Mouse (Mus musculus) hindbrain, embryonic 15.5 days (tissue): ENCODE measurements around the gene Vps33b. TPM values are rescaled to one million over a fixed set of nuclear protein-coding genes. Genes with fewer than 3 reads are reported as not detected.

Experiments used
- ATAC-seq: fragments of 200-750 bp; cut with Nextera tagmentation; 2 replicates; pipeline ENCODE4 v1.8.0; 2017; ENCODE audit warnings: low read depth, moderate number of reproducible peaks, moderate TSS enrichment; ENCODE audit not compliant: low FRiP score
- H3K27ac ChIP-seq: fragments of 300-500 bp; sonication (generic); replicated peaks from 2 replicates; pipeline ENCODE4 v1.5.1; 2015; ENCODE audit warnings: mild to moderate bottlenecking, inconsistent platforms
- H3K27me3 ChIP-seq: fragments of 300-500 bp; sonication (generic); 2 replicates; pipeline ENCODE4 v1.6.1; 2015; ENCODE audit warnings: control low read depth, inconsistent platforms
- H3K36me3 ChIP-seq: fragments of 300-500 bp; sonication (generic); 2 replicates; pipeline ENCODE4 v1.6.1; 2015; ENCODE audit warnings: control low read depth, inconsistent platforms
- H3K4me1 ChIP-seq: fragments of 300-500 bp; sonication (generic); replicated peaks from 2 replicates; pipeline ENCODE4 v1.6.1; 2015; ENCODE audit warnings: control low read depth, inconsistent platforms
- H3K4me2 ChIP-seq: fragments of 300-500 bp; sonication (generic); 2 replicates; pipeline ENCODE4 v1.6.1; 2015; ENCODE audit warnings: moderate library complexity, mild to moderate bottlenecking, inconsistent platforms
- H3K4me3 ChIP-seq: fragments of 300-500 bp; sonication (generic); 2 replicates; pipeline ENCODE4 v1.5.1; 2015; ENCODE audit warnings: mild to moderate bottlenecking, inconsistent platforms
- H3K9ac ChIP-seq: fragments of 300-500 bp; sonication (generic); 2 replicates; pipeline ENCODE4 v1.6.1; 2015; ENCODE audit warnings: inconsistent platforms
- H3K9me3 ChIP-seq: fragments of 300-500 bp; sonication (generic); 2 replicates; pipeline ENCODE4 v1.6.1; 2016; ENCODE audit warnings: control low read depth, inconsistent platforms
- WGBS: fragments of 180-500 bp; shearing (Covaris S2); methylation state at CpG from one replicate; pipeline ENCODE4 v1.1.7; 2015; 5-methylcytosine and 5-hydroxymethylcytosine counted together
- polyA plus RNA-seq: library from polyadenylated mRNA; unstranded; fragments of >200 nt; fragmentation: Nextera tagmentation; extraction: Ambion mirVana; gene quantifications from 2 replicates; pipeline ENCODE4 v1.2.1, GENCODE M21; 2015

The Vps33b gene
- polyA plus RNA-seq, 1 experiment from 2014 or later, result 32.1 TPM

- H3K27ac ChIP-seq, result peak overlapping the region; percentile 28; the same call in 1 of the 2 replicates
- no peak overlapping the region for H3K4me3 ChIP-seq
- H3K9me3 ChIP-seq, result no peaks in the 10 kb centered on the region
- no peak overlapping the region for H3K9ac ChIP-seq
- no peak for ATAC-seq
- WGBS, result 95% methylated on average over 16 of the region's 16 CpGs
- H3K4me2 ChIP-seq, result no peak overlapping the region
- peaks cover 27% of the 10 kb centered on the region for H3K4me1 ChIP-seq
- H3K36me3 ChIP-seq, result peaks cover 50% of the 10 kb centered on the region
- no peaks in the 10 kb centered on the region for H3K27me3 ChIP-seq
Observed at GRCm38 (mm10) chr7:80325292-80325868, 55.9 kb downstream of the Vps33b start.

GRCm38 (mm10) chr7:80326076-80326475 is 56.6 kb downstream of the Vps33b start:
- no peak for ATAC-seq
- 96% methylated on average over 19 of the region's 19 CpGs for WGBS
- no peak overlapping the region for H3K27ac ChIP-seq
- H3K4me1 ChIP-seq, result peaks cover 27% of the 10 kb centered on the region
- no peaks in the 10 kb centered on the region for H3K9me3 ChIP-seq
- H3K36me3 ChIP-seq, result peaks cover 55% of the 10 kb centered on the region
- H3K4me2 ChIP-seq, result no peak overlapping the region
- no peak overlapping the region for H3K4me3 ChIP-seq
- no peaks in the 10 kb centered on the region for H3K27me3 ChIP-seq
- H3K9ac ChIP-seq, result no peak overlapping the region

DNA sequence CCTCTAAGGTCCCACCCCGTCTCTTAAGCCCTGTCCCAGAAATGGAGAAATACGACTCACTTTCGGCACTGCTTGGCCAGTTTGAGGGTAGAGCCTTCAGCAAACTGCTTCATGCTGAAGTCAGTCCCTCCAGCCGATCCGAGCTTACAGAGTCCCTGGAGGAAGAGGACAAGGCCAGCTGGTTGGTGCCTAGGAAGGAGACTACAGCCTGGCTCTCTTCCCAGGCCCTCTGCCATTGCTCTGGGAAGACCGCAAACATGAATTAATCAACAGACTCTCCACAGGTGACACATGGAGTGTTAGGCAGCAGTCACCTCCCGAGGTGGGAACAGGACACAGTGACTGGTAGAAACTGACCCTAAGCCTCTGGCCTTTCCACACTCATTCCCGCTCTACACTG is 60.8 kb downstream of the Vps33b start:
- Histone ChIP-seq H3K27me3 (no peaks in the 10 kb centered on the region), H3K36me3 (peaks cover 92% of the 10 kb centered on the region), H3K27ac (no peak overlapping the region), H3K4me2 (no peak overlapping the region), H3K9ac (no peak overlapping the region), H3K4me3 (no peak overlapping the region), H3K9me3 (no peaks in the 10 kb centered on the region), H3K4me1 (peaks cover 3% of the 10 kb centered on the region; the same call in 1 of the 2 replicates)
- WGBS, result 86% methylated on average over 8 of the region's 8 CpGs
- ATAC-seq, result no peak

GRCm38 (mm10) chr7:80331433-80331832 is 62.0 kb downstream of the Vps33b start:
- H3K9ac ChIP-seq, result no peak overlapping the region
- H3K36me3 ChIP-seq, result peaks cover 90% of the 10 kb centered on the region
- no peak overlapping the region for H3K27ac ChIP-seq
- no peak for ATAC-seq
- H3K4me2 ChIP-seq, result no peak overlapping the region
- 93% methylated on average over 19 of the region's 19 CpGs for WGBS
- no peaks in the 10 kb centered on the region for H3K4me1 ChIP-seq
- H3K27me3 ChIP-seq, result no peaks in the 10 kb centered on the region
- no peaks in the 10 kb centered on the region for H3K9me3 ChIP-seq
- H3K4me3 ChIP-seq, result no peak overlapping the region

GRCm38 (mm10) chr7:80334848-80335247 is 65.4 kb downstream of the Vps33b start:
- Histone ChIP-seq H3K4me3 (no peak overlapping the region), H3K36me3 (peaks cover 69% of the 10 kb centered on the region), H3K27ac (no peak overlapping the region), H3K9me3 (no peaks in the 10 kb centered on the region), H3K27me3 (no peaks in the 10 kb centered on the region), H3K4me1 (peaks cover 20% of the 10 kb centered on the region), H3K9ac (no peak overlapping the region), H3K4me2 (no peak overlapping the region)
- no peak for ATAC-seq
- 92% methylated on average over 4 of the region's 4 CpGs for WGBS

DNA sequence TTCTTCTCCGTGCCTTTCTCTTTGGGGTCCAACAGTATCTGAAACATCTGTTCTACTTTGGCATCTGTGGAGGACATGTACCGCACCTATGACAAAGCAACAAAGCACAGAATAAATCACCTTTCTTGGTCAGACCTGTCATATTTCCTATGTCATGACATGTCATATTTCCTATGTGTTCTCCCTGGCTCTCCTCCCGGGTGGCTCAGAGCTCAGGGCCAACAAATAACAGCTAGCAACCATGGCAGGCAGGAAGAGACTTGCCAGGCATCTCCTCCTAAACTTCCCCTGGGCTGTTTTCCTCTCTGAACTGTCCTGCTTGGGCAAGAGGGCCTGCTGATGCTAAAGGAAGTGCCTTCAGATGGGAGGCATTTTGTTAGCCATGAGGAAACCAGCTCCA is 67.5 kb downstream of the Vps33b start:
- H3K27me3 ChIP-seq, result no peaks in the 10 kb centered on the region
- H3K4me3 ChIP-seq, result no peak overlapping the region
- H3K4me2 ChIP-seq, result no peak overlapping the region
- ATAC-seq, result no peak
- WGBS, result 94% methylated on average over 3 of the region's 3 CpGs
- H3K36me3 ChIP-seq, result peaks cover 50% of the 10 kb centered on the region
- no peaks in the 10 kb centered on the region for H3K9me3 ChIP-seq
- H3K4me1 ChIP-seq, result peaks cover 35% of the 10 kb centered on the region
- no peak overlapping the region for H3K9ac ChIP-seq
- no peak overlapping the region for H3K27ac ChIP-seq

- H3K9ac ChIP-seq, result peak overlapping the region; percentile 81
- H3K27me3 ChIP-seq, result no peaks in the 10 kb centered on the region
- peak overlapping the region; percentile 59 for H3K4me3 ChIP-seq
- 6% methylated on average over 17 of the region's 17 CpGs for WGBS
- peak overlapping the region; percentile 90 for H3K4me2 ChIP-seq
- no peaks in the 10 kb centered on the region for H3K9me3 ChIP-seq
- ATAC-seq, result no peak
- peaks cover 50% of the 10 kb centered on the region for H3K4me1 ChIP-seq
- peak overlapping the region; percentile 80 for H3K27ac ChIP-seq
- H3K36me3 ChIP-seq, result peaks cover 27% of the 10 kb centered on the region
Observed at GRCm38 (mm10) chr7:80339371-80339770, 69.9 kb downstream of the Vps33b start.

DNA sequence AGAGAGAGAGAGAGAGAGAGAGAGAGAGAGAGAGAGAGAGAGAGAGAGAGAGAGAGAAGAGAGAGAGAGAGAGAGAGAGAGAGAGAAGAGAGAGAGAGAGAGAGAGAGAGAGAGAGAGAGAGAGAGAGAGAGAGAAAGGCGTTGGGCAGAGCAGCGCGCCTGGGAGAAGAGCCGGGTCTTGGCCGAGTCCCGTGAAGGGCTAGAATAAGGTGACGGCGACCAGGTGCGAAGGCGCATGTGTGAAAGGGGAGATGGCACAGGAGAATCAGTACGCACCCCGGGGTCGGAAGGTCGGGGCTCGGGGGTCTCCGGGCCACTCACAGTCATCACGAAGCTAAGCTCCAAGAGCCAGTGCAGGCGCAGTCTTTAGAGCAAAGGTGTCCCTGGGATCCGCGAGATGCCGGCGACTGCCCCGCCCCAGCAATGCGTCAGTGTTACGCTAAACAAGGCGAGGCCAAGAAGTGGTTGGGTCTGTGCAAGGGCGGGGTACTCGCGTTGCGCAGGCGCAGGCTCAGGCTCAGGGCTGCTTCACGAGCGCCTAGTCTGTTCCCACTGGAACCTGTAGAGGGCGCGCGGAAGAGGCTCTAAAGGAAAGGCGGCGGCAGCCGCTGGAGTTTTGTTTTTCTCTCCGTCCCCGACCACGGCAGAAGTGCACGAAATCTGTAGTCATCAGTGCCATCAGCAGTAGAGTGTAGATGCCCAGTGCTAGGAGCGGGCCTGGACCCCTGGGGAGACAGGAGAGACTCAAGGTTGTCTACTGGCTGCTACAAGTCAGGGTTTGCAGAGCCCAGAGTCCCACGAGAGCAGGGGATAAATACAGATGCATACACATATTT is 70.6 kb downstream of the Vps33b start:
- H3K36me3 ChIP-seq, result peaks cover 21% of the 10 kb centered on the region
- H3K4me3 ChIP-seq, result peak overlapping the region; percentile 59
- peak; percentile 97 for ATAC-seq
- peaks cover 50% of the 10 kb centered on the region for H3K4me1 ChIP-seq
- no peaks in the 10 kb centered on the region for H3K9me3 ChIP-seq
- WGBS, result under 1% methylated on average over 45 of the region's 45 CpGs
- H3K4me2 ChIP-seq, result peak overlapping the region; percentile 90
- no peaks in the 10 kb centered on the region for H3K27me3 ChIP-seq
- peak overlapping the region; percentile 88 for H3K27ac ChIP-seq
- H3K9ac ChIP-seq, result peak overlapping the region; percentile 61

DNA sequence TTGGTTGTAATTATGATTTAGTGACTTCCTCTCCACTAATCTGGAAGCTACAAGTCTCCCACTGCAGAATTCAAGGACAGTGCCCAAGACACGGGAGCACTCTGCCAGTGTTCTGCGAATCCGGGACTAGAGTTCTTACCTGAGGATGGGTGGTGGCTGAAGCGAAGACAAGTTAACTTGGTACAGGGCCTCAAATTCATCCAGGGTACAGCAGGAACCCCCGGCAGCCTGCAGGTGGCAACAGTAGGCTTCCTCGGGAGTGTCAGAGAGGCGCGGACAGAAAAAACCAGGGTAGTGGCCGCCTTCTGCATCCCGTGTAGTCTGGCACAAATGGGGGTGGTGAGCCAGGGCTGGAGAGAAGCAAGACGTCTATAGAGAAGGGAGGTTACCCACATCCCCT is 71.3 kb downstream of the Vps33b start, which contains the start of gene Unc45a:
Unc45a (minus strand) TSS at position 213 of the 400 bp plus-strand sequence.
- no peaks in the 10 kb centered on the region for H3K27me3 ChIP-seq
- peaks cover 50% of the 10 kb centered on the region for H3K4me1 ChIP-seq
- H3K4me2 ChIP-seq, result peak within 1 kb of the TSS; percentile 90
- peaks cover 14% of the 10 kb centered on the region for H3K36me3 ChIP-seq
- H3K9ac ChIP-seq, result peak within 1 kb of the TSS; percentile 61
- peak; percentile 9; the same call in 1 of the 2 replicates for ATAC-seq
- peak within 1 kb of the TSS; percentile 59 for H3K4me3 ChIP-seq
- peak within 1 kb of the TSS; percentile 88 for H3K27ac ChIP-seq
- no peaks in the 10 kb centered on the region for H3K9me3 ChIP-seq
- 2% methylated on average over 11 of the region's 11 CpGs for WGBS

Other genes with a start within 250 kb of the Vps33b start
- gene Zfp710, start 244.8 kb upstream of the Vps33b start, polyA plus RNA-seq, result 16.3 and 17.2 TPM in 2 replicates
- 215 and 225 TPM in 2 replicates for gene Idh2, start 154.3 kb upstream of the Vps33b start, polyA plus RNA-seq
- gene Sema4b, start 82.8 kb upstream of the Vps33b start, polyA plus RNA-seq, result 22.7 and 25.7 TPM in 2 replicates
- 36.4 and 38.3 TPM in 2 replicates for gene Cib1, start 36.8 kb upstream of the Vps33b start, polyA plus RNA-seq
- 4.5 and 4.6 TPM in 2 replicates for gene Gdpgp1, start 36.8 kb upstream of the Vps33b start, polyA plus RNA-seq
- gene Ttll13, start 23.3 kb upstream of the Vps33b start, polyA plus RNA-seq, result 1.9 and 2.5 TPM in 2 replicates
- gene Ngrn, start 8.4 kb upstream of the Vps33b start, polyA plus RNA-seq, result 65.2 and 73.8 TPM in 2 replicates
- gene Prc1, start 24.8 kb downstream of the Vps33b start, polyA plus RNA-seq, result 42.0 and 51.8 TPM in 2 replicates
- 13.8 and 14.4 TPM in 2 replicates for gene Rccd1, start 54.8 kb downstream of the Vps33b start, polyA plus RNA-seq
- gene Unc45a, start 71.4 kb downstream of the Vps33b start, polyA plus RNA-seq, result 56.1 and 61.2 TPM in 2 replicates
- gene Hddc3, start 73.5 kb downstream of the Vps33b start, polyA plus RNA-seq, result 21.9 and 22.7 TPM in 2 replicates
- 26.5 and 27.2 TPM in 2 replicates for gene Man2a2, start 101.7 kb downstream of the Vps33b start, polyA plus RNA-seq
- gene Fes, start 118.3 kb downstream of the Vps33b start, polyA plus RNA-seq, result 3.7 and 5.0 TPM in 2 replicates
- gene Furin, start 135.8 kb downstream of the Vps33b start, polyA plus RNA-seq, result 5.9 and 6.4 TPM in 2 replicates